Mouse (Mus musculus): ENCODE results near the gene Ceacam16. TPM values are rescaled to one million over a fixed set of nuclear protein-coding genes. Genes with fewer than 3 reads are reported as not detected.
A peak's percentile ranks its signal among the peaks of the same experiment; 100 is the strongest.

Gene Ceacam16
- total and polyA plus RNA-seq, 3 experiments, result 1.1 to 7.7 (median 3.2) TPM

GRCm38 (mm10) chr7:19816224-19816771 lies 44.8 kb downstream of the Ceacam16 start:
- Histone ChIP-seq H3K27ac (ENCODE audit: insufficient read depth, low read depth) (peak overlapping the region; percentile 90), H3K4me3 (replicated peaks in 1 of 3; ENCODE audit: low read depth in 2 of 3, low read length in 2 of 3, poor library complexity in 1 of 3) (peak overlapping the region; percentile 51 to 64 (median 63)), H3K4me2 (ENCODE audit: insufficient read depth, low read depth, poor library complexity, severe bottlenecking) (peak overlapping the region; percentile 64), H3K9me3 (replicated peaks; ENCODE audit: low read length) (peaks cover 5% of the 10 kb centered on the region), H3K4me1 (ENCODE audit: control insufficient read depth in 1 of 2, insufficient read depth in 2 of 2) (peaks cover 43 to 71% of the 10 kb centered on the region in 2 experiments), H3K9ac (ENCODE audit: insufficient read depth, low read depth) (peak overlapping the region; percentile 71), H3K27me3 (replicated peaks) (no peaks in the 10 kb centered on the region), H3K79me2 (replicated peaks; ENCODE audit: control insufficient read depth, extremely low read depth, insufficient read depth, poor library complexity, severe bottlenecking) (peaks cover 29% of the 10 kb centered on the region), H3K36me3 (replicated peaks in 1 of 2; ENCODE audit: control insufficient read depth in 1 of 2, insufficient read depth in 1 of 2, low read length in 1 of 2) (peaks cover 46 to 71% of the 10 kb centered on the region in 2 experiments)
- in situ Hi-C loops (cut with MboI; ENCODE audit: low pct_ligation_motif_present, low pct_unique_long_range_greater_than_20kb, low sequenced_read_pairs) (no loop called here), dilution Hi-C loops (cut with MboI; ENCODE audit: extremely low pct_ligation_motif_present, extremely low pct_unique_long_range_greater_than_20kb, low sequenced_read_pairs) (no loop called here)
- TF ChIP-seq UBTF (IDR thresholded peaks at IDR 0.05; ENCODE audit: low read depth, low read length) (peak; percentile 71; the same call in 1 of the 2 replicates), POLR2A (IDR thresholded peaks at IDR 0.05; ENCODE audit: low read depth, low read length) (peak; percentile 62), BHLHE40 (IDR thresholded peaks at IDR 0.05; ENCODE audit: low read depth, low read length) (0 out of 2 replicates have a peak, but pooled peaks have one; percentile 2), ZNF384 (IDR thresholded peaks at IDR 0.05; ENCODE audit: low read depth, low read length) (no peak), USF1 (IDR thresholded peaks at IDR 0.05; ENCODE audit: low read depth, low read length) (no peak), MAZ (IDR thresholded peaks at IDR 0.05; ENCODE audit: low read depth, low read length) (peak; percentile 90), CHD1 (IDR thresholded peaks at IDR 0.05; ENCODE audit: low read depth, low read length) (no peak; the same call in 1 of the 2 replicates), TCF12 (IDR thresholded peaks at IDR 0.05; ENCODE audit: low read depth, low read length) (peak; percentile 58; the same call in 1 of the 2 replicates), TBP (conservative IDR thresholded peaks at IDR 0.05; ENCODE audit: low read depth, low read length) (0 out of 2 replicates have a peak, but pooled peaks have one; percentile 9), IRF4 (IDR thresholded peaks at IDR 0.05; ENCODE audit: low read depth, low read length) (peak; percentile 51; the same call in 1 of the 2 replicates), MEF2A (IDR thresholded peaks at IDR 0.05; ENCODE audit: borderline replicate concordance, low read depth, low read length) (peak; percentile 75), RAD21 (IDR thresholded peaks at IDR 0.05; ENCODE audit: low read depth, low read length) (no peak), ETS1 (conservative IDR thresholded peaks at IDR 0.05; ENCODE audit: low read depth, low read length) (peak; percentile 56), SIN3A (IDR thresholded peaks at IDR 0.05; ENCODE audit: low read length) (peak; percentile 22)
- peak; percentile 88 for DNase-seq (ENCODE audit: extremely low read depth)

GRCm38 (mm10) chr7:19815296-19816223 lies 45.5 kb downstream of the Ceacam16 start:
- Histone ChIP-seq H3K4me2 (ENCODE audit: insufficient read depth, low read depth, poor library complexity, severe bottlenecking) (peak overlapping the region; percentile 64), H3K9me3 (replicated peaks; ENCODE audit: low read length) (peaks cover 2% of the 10 kb centered on the region), H3K9ac (ENCODE audit: insufficient read depth, low read depth) (peak overlapping the region; percentile 54), H3K27me3 (replicated peaks) (no peaks in the 10 kb centered on the region), H3K4me1 (ENCODE audit: control insufficient read depth in 1 of 2, insufficient read depth in 2 of 2) (peaks cover 43 to 68% of the 10 kb centered on the region in 2 experiments), H3K27ac (ENCODE audit: insufficient read depth, low read depth) (peak overlapping the region; percentile 90), H3K4me3 (replicated peaks in 1 of 3; ENCODE audit: low read depth in 2 of 3, low read length in 2 of 3, poor library complexity in 1 of 3) (peak overlapping the region; percentile 48 to 64 (median 53)), H3K79me2 (replicated peaks; ENCODE audit: control insufficient read depth, extremely low read depth, insufficient read depth, poor library complexity, severe bottlenecking) (peaks cover 22% of the 10 kb centered on the region), H3K36me3 (replicated peaks in 1 of 2; ENCODE audit: control insufficient read depth in 1 of 2, insufficient read depth in 1 of 2, low read length in 1 of 2) (peaks cover 54 to 73% of the 10 kb centered on the region in 2 experiments)
- no peak for DNase-seq (ENCODE audit: extremely low read depth)
- in situ Hi-C loops (cut with MboI; ENCODE audit: low pct_ligation_motif_present, low pct_unique_long_range_greater_than_20kb, low sequenced_read_pairs) (no loop called here), dilution Hi-C loops (cut with MboI; ENCODE audit: extremely low pct_ligation_motif_present, extremely low pct_unique_long_range_greater_than_20kb, low sequenced_read_pairs) (no loop called here)
- TF ChIP-seq TBP (conservative IDR thresholded peaks at IDR 0.05; ENCODE audit: low read depth, low read length), result 0 out of 2 replicates have a peak, but pooled peaks have one; percentile 12
- 0 out of 2 replicates have a peak, but pooled peaks have one; percentile 4 for TF ChIP-seq BHLHE40 (IDR thresholded peaks at IDR 0.05; ENCODE audit: low read depth, low read length)
- no peak for TF ChIP-seq MAFK (IDR thresholded peaks at IDR 0.05; ENCODE audit: insufficient replicate concordance, low read length)
